Mouse (Mus musculus): ENCODE results near the gene Ints3.

- TF ChIP-seq CTCF (IDR thresholded peaks at IDR 0.05; ENCODE audit: low read depth, low read length) (no peak), POLR2A (IDR thresholded peaks at IDR 0.05; ENCODE audit: insufficient read depth, low read length) (no peak), EP300 (IDR thresholded peaks at IDR 0.05; ENCODE audit: insufficient read depth, low read depth, low read length) (no peak)
Measured at GRCm38 (mm10) chr3:90375562-90376246, 57.7 kb downstream of the Ints3 start.

All from ES-Bruce4 (cell line).